Mouse (Mus musculus) gastrocnemius, postnatal 36 days (tissue): ENCODE data around the gene Uggt2. TPM values are rescaled to one million over a fixed set of nuclear protein-coding genes. Genes with fewer than 3 reads are reported as not detected.

Experiments
- DNase-seq, 2 experiments: peaks; one replicate each; pipeline ENCODE4 v3.0.0; 2022
- intact Hi-C: fragments of 180-260 bp; cut with DNase I; formaldehyde crosslinking; loops from one replicate; pipeline ENCODE4 v1.15.1; 2025
- long read RNA-seq, 2 experiments: library from polyadenylated mRNA; stranded (forward); transcript quantifications; one replicate each; pipeline ENCODE4 v2.0.0; 2021
- total RNA-seq, 2 experiments: library from RNA; stranded (reverse); gene quantifications; 2 replicates each; pipeline ENCODE4 v1.2.3; 2021

The Uggt2 gene
- total RNA-seq, result 1 to 10 TPM; 6.2 to 6.9 TPM
- long read RNA-seq, experiment 1, partial matches to known transcripts, result 0 of 2 reads
- long read RNA-seq, experiment 1, other reads (novel, unspliced or antisense), result 1 of 2 reads
- long read RNA-seq, experiment 2, partial matches to known transcripts, result 0 of 3 reads
- long read RNA-seq, experiment 2, other reads (novel, unspliced or antisense), result 0 of 3 reads

GRCm38 (mm10) chr14:119098851-119099569 is at the start of gene Uggt2:
Gene Uggt2, minus strand, starts transcription at chr14:119099430.
- peak; percentile 73 to 77 for DNase-seq
- intact Hi-C loops, result no loop called here

GRCm38 (mm10) chr14:119139381-119139950 is 40.2 kb upstream of the Uggt2 start:
- intact Hi-C loops, result no loop called here

GRCm38 (mm10) chr14:119138786-119139100 is 39.5 kb upstream of the Uggt2 start:
- DNase-seq, result peak in 1 of 2 experiments; percentile 4
- intact Hi-C loops, result no loop called here

More at GRCm38 (mm10) chr14:119139381-119139950, 40.2 kb upstream of the Uggt2 start:
- no peak for DNase-seq

GRCm38 (mm10) chr14:119137906-119138785 is 38.9 kb upstream of the Uggt2 start, which contains the start of gene Hs6st3:
Gene Hs6st3, plus strand, starts transcription at chr14:119138341.
- intact Hi-C loops, result no loop called here
- DNase-seq, result no peak

- intact Hi-C loops, result no loop called here
- DNase-seq, result peak; percentile 4 to 20
Measured at GRCm38 (mm10) chr14:119137512-119137905, 38.3 kb upstream of the Uggt2 start.

- intact Hi-C loops, result no loop called here
- DNase-seq, result no peak
Measured at GRCm38 (mm10) chr14:119127330-119127729, 28.1 kb upstream of the Uggt2 start.

GRCm38 (mm10) chr14:119125840-119126239 is 26.6 kb upstream of the Uggt2 start:
- DNase-seq, result no peak
- intact Hi-C loops, result no loop called here

GRCm38 (mm10) chr14:119124061-119124460 is 24.8 kb upstream of the Uggt2 start:
- DNase-seq, result no peak
- intact Hi-C loops, result no loop called here

GRCm38 (mm10) chr14:119123582-119123981 is 24.4 kb upstream of the Uggt2 start:
- intact Hi-C loops, result no loop called here
- no peak for DNase-seq

- no peak for DNase-seq
- intact Hi-C loops, result no loop called here
Measured at GRCm38 (mm10) chr14:119112558-119112957, 13.3 kb upstream of the Uggt2 start.

- intact Hi-C loops, result no loop called here
- no peak for DNase-seq
Measured at GRCm38 (mm10) chr14:119109776-119110218, 10.6 kb upstream of the Uggt2 start.

- DNase-seq, result no peak
- intact Hi-C loops, result no loop called here
Measured at GRCm38 (mm10) chr14:119108776-119109301, 9.6 kb upstream of the Uggt2 start.

- intact Hi-C loops, result no loop called here
- no peak for DNase-seq
Measured at GRCm38 (mm10) chr14:119107591-119107990, 8.4 kb upstream of the Uggt2 start.

GRCm38 (mm10) chr14:119099570-119099891 is 301 bp upstream of the Uggt2 start:
- intact Hi-C loops, result no loop called here
- no peak for DNase-seq

- DNase-seq, result no peak
- intact Hi-C loops, result no loop called here
Measured at GRCm38 (mm10) chr14:119061811-119062210, 37.4 kb downstream of the Uggt2 start.

- intact Hi-C loops, result no loop called here
- no peak for DNase-seq
Measured at GRCm38 (mm10) chr14:119060682-119061081, 38.5 kb downstream of the Uggt2 start.

- intact Hi-C loops, result no loop called here
- DNase-seq, result no peak
Measured at GRCm38 (mm10) chr14:119057014-119057413, 42.2 kb downstream of the Uggt2 start.

- intact Hi-C loops, result no loop called here
- no peak for DNase-seq
Measured at GRCm38 (mm10) chr14:119052969-119053368, 46.3 kb downstream of the Uggt2 start.

- no peak for DNase-seq
- intact Hi-C loops, result no loop called here
Measured at GRCm38 (mm10) chr14:119052361-119052760, 46.9 kb downstream of the Uggt2 start.

GRCm38 (mm10) chr14:119043765-119044164 is 55.5 kb downstream of the Uggt2 start:
- no peak for DNase-seq
- intact Hi-C loops, result no loop called here

- no peak for DNase-seq
- intact Hi-C loops, result no loop called here
Measured at GRCm38 (mm10) chr14:119040253-119040652, 59.0 kb downstream of the Uggt2 start.
